Mouse (Mus musculus): ENCODE measurements at regions not wholly inside any gene's neighbourhood (a gene's known extent, or its start where the extent isn't known, plus 50 kb on each side); places are given as distances from the start of the nearest gene placed in this dataset.
A peak's percentile ranks its signal among the peaks of the same experiment; 100 is the strongest.

DNA sequence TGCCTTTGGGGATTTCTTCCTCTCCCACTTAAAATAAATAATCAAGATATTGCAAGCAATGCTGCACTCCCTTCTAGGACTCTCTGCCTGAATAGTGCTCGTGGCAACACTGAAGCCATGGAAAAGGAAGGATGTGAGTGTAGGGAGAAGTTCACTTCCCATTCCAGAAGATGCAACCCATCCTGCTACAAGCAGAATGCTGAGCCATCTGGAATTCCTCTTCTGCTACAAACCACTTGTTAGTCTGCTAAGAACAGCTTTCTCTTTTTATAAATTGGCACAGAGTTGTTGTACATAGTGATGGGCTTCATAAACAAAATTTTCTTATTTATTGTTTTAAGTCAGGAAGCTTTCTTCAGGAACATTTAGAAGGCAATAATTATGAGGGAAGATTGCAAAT is 215.7 kb upstream of the Lmcd1 start:
- no peak overlapping the region for H3K4me3 ChIP-seq (ENCODE audit: low read depth, low read length)
- H3K4me2 ChIP-seq (ENCODE audit: low read depth, low read length, poor library complexity, severe bottlenecking), result no peak overlapping the region
- H3K4me1 ChIP-seq (ENCODE audit: insufficient read depth, low read length), result no peaks in the 10 kb centered on the region
- no peak for ATAC-seq (ENCODE audit: low FRiP score)
- WGBS, result 70% methylated on average over 1 of the region's 1 CpGs
- no peak for DNase-seq (ENCODE audit: low spot score)
- H3K9ac ChIP-seq (replicated peaks; ENCODE audit: low read length, poor library complexity, severe bottlenecking), result no peak overlapping the region
- no peaks in the 10 kb centered on the region for H3K27me3 ChIP-seq (ENCODE audit: insufficient read depth, low read length)
- no peaks in the 10 kb centered on the region for H3K36me3 ChIP-seq (ENCODE audit: insufficient read depth, low read length)
- H3K27ac ChIP-seq (ENCODE audit: low read depth, low read length), result no peak overlapping the region
- TF ChIP-seq CTCF (IDR thresholded peaks at IDR 0.05), result no peak
- no peaks in the 10 kb centered on the region for H3K9me3 ChIP-seq (ENCODE audit: low read length)

DNA sequence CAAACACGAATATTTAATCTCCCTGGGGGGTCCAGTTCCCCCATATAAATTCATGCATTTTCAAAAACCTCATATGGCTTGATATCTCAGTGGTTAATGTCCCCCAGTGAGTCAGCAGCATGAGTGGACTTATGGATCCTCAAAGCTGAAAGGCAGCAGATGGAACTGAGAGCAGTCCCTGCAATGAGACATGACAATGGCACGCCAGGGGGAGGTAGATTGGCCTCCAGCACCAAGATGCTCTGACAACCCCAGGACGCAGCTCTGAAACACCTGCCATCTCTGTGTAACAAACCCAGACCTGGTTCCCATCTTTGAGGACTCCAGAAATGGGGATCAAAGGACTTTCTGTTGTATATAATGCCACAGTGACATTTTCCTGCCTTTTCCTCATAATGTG is 210.6 kb upstream of the Lmcd1 start:
- H3K27me3 ChIP-seq (ENCODE audit: insufficient read depth, low read length), result no peaks in the 10 kb centered on the region
- H3K4me1 ChIP-seq (ENCODE audit: insufficient read depth, low read length), result no peaks in the 10 kb centered on the region
- no peak overlapping the region for H3K4me3 ChIP-seq (ENCODE audit: low read depth, low read length)
- ATAC-seq (ENCODE audit: low FRiP score), result no peak; the same call in 1 of the 2 replicates
- 75% methylated on average over 3 of the region's 3 CpGs for WGBS
- H3K9ac ChIP-seq (replicated peaks; ENCODE audit: low read length, poor library complexity, severe bottlenecking), result no peak overlapping the region
- peak; percentile 57 for DNase-seq (ENCODE audit: low spot score)
- no peak overlapping the region for H3K4me2 ChIP-seq (ENCODE audit: low read depth, low read length, poor library complexity, severe bottlenecking)
- TF ChIP-seq CTCF (IDR thresholded peaks at IDR 0.05), result no peak
- no peak overlapping the region for H3K27ac ChIP-seq (ENCODE audit: low read depth, low read length)
- no peaks in the 10 kb centered on the region for H3K9me3 ChIP-seq (ENCODE audit: low read length)
- H3K36me3 ChIP-seq (ENCODE audit: insufficient read depth, low read length), result no peaks in the 10 kb centered on the region

DNA sequence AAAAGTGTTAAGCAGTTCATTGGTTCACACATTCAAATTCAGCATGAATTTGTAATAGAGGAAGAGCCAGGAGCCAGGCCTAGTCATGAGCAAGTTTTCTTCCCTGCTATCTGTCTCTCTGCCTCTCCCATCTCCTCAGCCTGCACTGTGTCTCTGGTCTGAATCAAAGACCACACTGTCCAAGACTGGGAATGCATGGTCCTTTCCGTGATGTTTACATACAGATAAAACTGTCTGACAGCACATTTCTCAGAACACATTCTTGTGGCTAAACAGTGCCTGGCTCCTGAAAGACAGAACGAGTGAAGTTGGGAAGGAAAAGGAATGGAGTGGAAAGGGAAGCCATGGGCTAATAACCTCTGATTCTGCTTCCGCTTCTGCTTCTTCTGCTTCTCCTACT is 183.0 kb upstream of the Lmcd1 start:
- WGBS, result 92% methylated on average over 3 of the region's 3 CpGs
- Histone ChIP-seq H3K4me1 (ENCODE audit: insufficient read depth, low read length) (no peaks in the 10 kb centered on the region), H3K27ac (ENCODE audit: low read depth, low read length) (no peak overlapping the region), H3K4me2 (ENCODE audit: low read depth, low read length, poor library complexity, severe bottlenecking) (no peak overlapping the region), H3K27me3 (ENCODE audit: insufficient read depth, low read length) (no peaks in the 10 kb centered on the region), H3K9me3 (ENCODE audit: low read length) (no peaks in the 10 kb centered on the region), H3K4me3 (ENCODE audit: low read depth, low read length) (no peak overlapping the region), H3K36me3 (ENCODE audit: insufficient read depth, low read length) (no peaks in the 10 kb centered on the region), H3K9ac (replicated peaks; ENCODE audit: low read length, poor library complexity, severe bottlenecking) (no peak overlapping the region)
- TF ChIP-seq CTCF (IDR thresholded peaks at IDR 0.05), result no peak
- DNase-seq (ENCODE audit: low spot score), result no peak
- ATAC-seq (ENCODE audit: low FRiP score), result no peak

DNA sequence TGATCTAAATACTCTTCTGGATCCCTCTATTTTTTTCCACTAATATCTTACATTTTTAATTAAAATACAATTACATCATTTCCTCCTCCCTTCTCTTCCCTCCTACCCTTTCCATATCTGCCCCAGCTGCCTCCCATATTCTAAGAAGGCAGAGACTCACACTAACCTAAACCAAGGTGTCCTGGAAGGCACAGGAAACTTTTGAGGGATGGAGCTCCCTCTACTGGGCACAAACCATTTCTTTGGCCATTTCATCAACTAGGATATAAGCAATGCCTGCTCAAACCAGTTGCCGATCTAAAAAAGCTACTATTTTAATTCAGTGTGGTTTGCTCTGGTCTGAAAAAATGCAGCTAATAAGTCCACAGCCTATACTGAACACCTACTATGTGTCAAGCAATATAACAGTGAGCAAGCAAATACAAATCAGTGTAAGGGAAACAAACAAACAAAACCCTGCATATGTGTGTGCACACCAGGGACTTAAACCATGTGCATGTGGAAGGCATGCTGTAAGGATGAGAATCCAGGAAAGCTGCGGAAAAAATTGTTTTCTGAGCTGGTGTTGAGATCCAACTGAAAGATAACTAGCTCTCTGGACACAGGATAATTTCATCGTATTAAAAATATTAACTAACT is 182.3 kb upstream of the Lmcd1 start:
- DNase-seq (ENCODE audit: low spot score), result peak; percentile 84
- Histone ChIP-seq H3K36me3 (ENCODE audit: insufficient read depth, low read length) (no peaks in the 10 kb centered on the region), H3K9me3 (ENCODE audit: low read length) (no peaks in the 10 kb centered on the region), H3K4me1 (ENCODE audit: insufficient read depth, low read length) (no peaks in the 10 kb centered on the region), H3K27ac (ENCODE audit: low read depth, low read length) (no peak overlapping the region), H3K4me3 (ENCODE audit: low read depth, low read length) (no peak overlapping the region), H3K9ac (replicated peaks; ENCODE audit: low read length, poor library complexity, severe bottlenecking) (no peak overlapping the region), H3K4me2 (ENCODE audit: low read depth, low read length, poor library complexity, severe bottlenecking) (no peak overlapping the region), H3K27me3 (ENCODE audit: insufficient read depth, low read length) (no peaks in the 10 kb centered on the region)
- 49% methylated on average over 3 of the region's 3 CpGs for WGBS
- ATAC-seq (ENCODE audit: low FRiP score), result no peak
- peak; percentile 80 for TF ChIP-seq CTCF (IDR thresholded peaks at IDR 0.05)

- Histone ChIP-seq H3K36me3 (ENCODE audit: insufficient read depth, low read length) (no peaks in the 10 kb centered on the region), H3K9ac (replicated peaks; ENCODE audit: low read length, poor library complexity, severe bottlenecking) (no peak overlapping the region), H3K27me3 (ENCODE audit: insufficient read depth, low read length) (no peaks in the 10 kb centered on the region), H3K9me3 (ENCODE audit: low read length) (no peaks in the 10 kb centered on the region), H3K4me2 (ENCODE audit: low read depth, low read length, poor library complexity, severe bottlenecking) (no peak overlapping the region), H3K27ac (ENCODE audit: low read depth, low read length) (no peak overlapping the region), H3K4me1 (ENCODE audit: insufficient read depth, low read length) (no peaks in the 10 kb centered on the region), H3K4me3 (ENCODE audit: low read depth, low read length) (no peak overlapping the region)
- WGBS, result 89% methylated on average over 3 of the region's 3 CpGs
- DNase-seq (ENCODE audit: low spot score) (peak; percentile 26), ATAC-seq (ENCODE audit: low FRiP score) (no peak)
- peak; percentile 48 for TF ChIP-seq CTCF (IDR thresholded peaks at IDR 0.05)
Observed at GRCm38 (mm10) chr6:112093300-112093699, 180.3 kb upstream of the Lmcd1 start.

GRCm38 (mm10) chr6:112097699-112098098 is 175.9 kb upstream of the Lmcd1 start:
- Histone ChIP-seq H3K4me1 (ENCODE audit: insufficient read depth, low read length) (no peaks in the 10 kb centered on the region), H3K36me3 (ENCODE audit: insufficient read depth, low read length) (no peaks in the 10 kb centered on the region), H3K9me3 (ENCODE audit: low read length) (no peaks in the 10 kb centered on the region), H3K4me3 (ENCODE audit: low read depth, low read length) (no peak overlapping the region), H3K4me2 (ENCODE audit: low read depth, low read length, poor library complexity, severe bottlenecking) (no peak overlapping the region), H3K27ac (ENCODE audit: low read depth, low read length) (no peak overlapping the region), H3K27me3 (ENCODE audit: insufficient read depth, low read length) (no peaks in the 10 kb centered on the region), H3K9ac (replicated peaks; ENCODE audit: low read length, poor library complexity, severe bottlenecking) (no peak overlapping the region)
- DNase-seq (ENCODE audit: low spot score) (no peak), ATAC-seq (ENCODE audit: low FRiP score) (no peak)
- TF ChIP-seq CTCF (IDR thresholded peaks at IDR 0.05), result no peak
- WGBS, result 86% methylated on average over 3 of the region's 3 CpGs

Measured in midbrain, postnatal 0 days (tissue).